Mouse (Mus musculus) hindbrain, embryonic 14.5 days (tissue): ENCODE measurements around the gene Dctn1. TPM values are rescaled to one million over a fixed set of nuclear protein-coding genes. Genes with fewer than 3 reads are reported as not detected.

Experiments
- ATAC-seq: fragments of 200-750 bp; cut with Nextera tagmentation; 2 replicates; pipeline ENCODE4 v1.8.0; 2017; ENCODE audit warnings: moderate number of reproducible peaks, mild to moderate bottlenecking, moderate TSS enrichment, moderate library complexity; ENCODE audit not compliant: low FRiP score
- DNase-seq: peaks from one replicate; pipeline ENCODE4 v3.0.0-alpha.2; 2015; ENCODE audit warnings: low spot score
- H3K27ac ChIP-seq: fragments of 300-500 bp; sonication (generic); 2 replicates; pipeline ENCODE4 v1.5.1; 2014; ENCODE audit warnings: mild to moderate bottlenecking, moderate library complexity
- H3K27me3 ChIP-seq: fragments of 300-500 bp; sonication (generic); 2 replicates; pipeline ENCODE4 v1.6.1; 2014; ENCODE audit warnings: mild to moderate bottlenecking, low read length, mixed read lengths; ENCODE audit not compliant: control insufficient read depth, insufficient read depth
- H3K36me3 ChIP-seq: fragments of 300-500 bp; sonication (generic); replicated peaks from 2 replicates; pipeline ENCODE4 v1.6.1; 2014; ENCODE audit not compliant: control insufficient read depth, insufficient read depth
- H3K4me1 ChIP-seq: fragments of 300-500 bp; sonication (generic); replicated peaks from 2 replicates; pipeline ENCODE4 v1.6.1; 2014; ENCODE audit warnings: antibody characterized with exemption, low read length, mixed read lengths; ENCODE audit not compliant: control insufficient read depth, insufficient read depth
- H3K4me2 ChIP-seq: fragments of 300-500 bp; sonication (generic); replicated peaks from 2 replicates; pipeline ENCODE4 v1.6.1; 2014; ENCODE audit warnings: mild to moderate bottlenecking, moderate library complexity
- H3K4me3 ChIP-seq: fragments of 300-500 bp; sonication (generic); replicated peaks from 2 replicates; pipeline ENCODE4 v1.5.1; 2014; ENCODE audit warnings: mild to moderate bottlenecking, low read length
- H3K9ac ChIP-seq: fragments of 300-500 bp; sonication (generic); 2 replicates; pipeline ENCODE4 v1.6.1; 2014
- H3K9me3 ChIP-seq: fragments of 300-500 bp; sonication (generic); 2 replicates; pipeline ENCODE4 v1.6.1; 2016; ENCODE audit warnings: low read length; ENCODE audit not compliant: control insufficient read depth
- WGBS: fragments of 180-500 bp; shearing (Covaris S2); extraction: QIAGEN DNeasy Blood & Tissue Kit; methylation state at CpG from one replicate; pipeline ENCODE4 v1.1.7; 2014; 5-methylcytosine and 5-hydroxymethylcytosine counted together
- polyA plus RNA-seq: library from polyadenylated mRNA; unstranded; fragments of >200 nt; fragmentation: Nextera tagmentation; extraction: Ambion mirVana; gene quantifications from 2 replicates; pipeline ENCODE4 v1.2.1, GENCODE M21; 2014

Gene Dctn1
- polyA plus RNA-seq, 1 experiment from 2014 or later: 147 TPM

- H3K9me3 ChIP-seq: no peaks in the 10 kb centered on the region
- H3K4me1 ChIP-seq: no peaks in the 10 kb centered on the region
- no peak overlapping the region for H3K27ac ChIP-seq
- H3K9ac ChIP-seq: no peak overlapping the region
- no peak overlapping the region for H3K4me3 ChIP-seq
- 88% methylated on average over 2 of the region's 2 CpGs for WGBS
- ATAC-seq: no peak
- no peaks in the 10 kb centered on the region for H3K27me3 ChIP-seq
- no peaks in the 10 kb centered on the region for H3K36me3 ChIP-seq
- DNase-seq: no peak
- H3K4me2 ChIP-seq: no peak overlapping the region
Measured at GRCm38 (mm10) chr6:83247153-83247552, 81.4 kb downstream of the Dctn1 start.

Other genes with a start within 250 kb of the Dctn1 start
- gene Sema4f, start 226.2 kb upstream of the Dctn1 start, polyA plus RNA-seq: 14.0 and 14.4 TPM in 2 replicates
- gene M1ap, start 219.0 kb upstream of the Dctn1 start, polyA plus RNA-seq: 0.16 TPM in 1 of 2 replicates, not detected in the other
- 1.2 and 2.2 TPM in 2 replicates for gene Dok1, start 132.4 kb upstream of the Dctn1 start, polyA plus RNA-seq
- gene Loxl3, start 131.7 kb upstream of the Dctn1 start, polyA plus RNA-seq: 3.5 and 4.9 TPM in 2 replicates
- gene Aup1, start 111.4 kb upstream of the Dctn1 start, polyA plus RNA-seq: 109 and 111 TPM in 2 replicates
- gene Htra2, start 110.6 kb upstream of the Dctn1 start, polyA plus RNA-seq: 40.4 and 42.9 TPM in 2 replicates
- 0.29 TPM in 2 replicates for gene Dqx1, start 108.1 kb upstream of the Dctn1 start, polyA plus RNA-seq
- gene Tlx2, start 95.6 kb upstream of the Dctn1 start, polyA plus RNA-seq: 0.22 TPM in 1 of 2 replicates, not detected in the other
- 36.3 and 36.7 TPM in 2 replicates for gene Pcgf1, start 88.1 kb upstream of the Dctn1 start, polyA plus RNA-seq
- gene Lbx2, start 79.6 kb upstream of the Dctn1 start, polyA plus RNA-seq: not detected in 2 replicates
- 3.5 and 4.2 TPM in 2 replicates for gene Ccdc142, start 64.3 kb upstream of the Dctn1 start, polyA plus RNA-seq
- gene Gm42688, start 64.3 kb upstream of the Dctn1 start, polyA plus RNA-seq: 4.9 and 5.3 TPM in 2 replicates
- gene Mrpl53, start 56.9 kb upstream of the Dctn1 start, polyA plus RNA-seq: 110 and 129 TPM in 2 replicates
- gene Mogs, start 50.4 kb upstream of the Dctn1 start, polyA plus RNA-seq: 23.9 and 24.0 TPM in 2 replicates
- 114 and 134 TPM in 2 replicates for gene Wbp1, start 44.4 kb upstream of the Dctn1 start, polyA plus RNA-seq
- gene Ino80b, start 40.5 kb upstream of the Dctn1 start, polyA plus RNA-seq: 15.4 and 15.8 TPM in 2 replicates
- gene Rtkn, start 30.5 kb upstream of the Dctn1 start, polyA plus RNA-seq: 8.9 and 9.8 TPM in 2 replicates
- gene Wdr54, start 9.5 kb upstream of the Dctn1 start, polyA plus RNA-seq: 17.8 and 18.0 TPM in 2 replicates
- gene 1700003E16Rik, start 9.5 kb upstream of the Dctn1 start, polyA plus RNA-seq: 7.1 and 7.5 TPM in 2 replicates
- 3.5 and 4.8 TPM in 2 replicates for gene Slc4a5, start 53.9 kb downstream of the Dctn1 start, polyA plus RNA-seq
- gene Mthfd2, start 160.0 kb downstream of the Dctn1 start, polyA plus RNA-seq: 30.4 and 35.7 TPM in 2 replicates
- gene Mob1a, start 160.1 kb downstream of the Dctn1 start, polyA plus RNA-seq: 27.8 and 30.6 TPM in 2 replicates
- gene Bola3, start 183.2 kb downstream of the Dctn1 start, polyA plus RNA-seq: 60.3 and 61.5 TPM in 2 replicates